ENCODE assay signal across 23 mouse cellular contexts in the genomic region with DNA sequence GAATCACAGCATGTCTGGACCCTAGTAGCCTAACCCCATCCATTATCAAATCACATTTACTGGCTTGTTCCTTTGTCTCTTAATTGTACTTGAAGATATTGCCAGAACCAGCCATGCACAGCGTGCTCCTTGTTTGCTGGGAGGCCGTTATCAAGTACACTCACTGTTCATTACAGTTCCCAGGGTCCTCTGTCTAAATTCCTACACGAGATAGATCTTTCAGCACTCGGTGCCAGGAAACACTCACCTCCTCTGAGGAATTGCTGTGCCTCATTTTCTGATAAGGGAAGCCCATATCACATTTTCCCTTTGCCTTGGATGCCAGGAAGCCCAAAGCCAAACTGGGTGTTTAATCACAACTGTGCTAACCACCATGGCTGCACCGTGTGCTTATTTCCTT.
DNase-seq lines count a peak whose midpoint lies in the region; ATAC-seq lines count a peak whose summit lies in the region.
"Had no signal": no experiment of that assay in that cellular context is flagged by ENCODE, and none has a peak within 500 bp of the region (broad histone marks: within the 10 kb centered on the region; RNA-seq: fewer than 3 reads in every experiment).

No protein-coding gene starts in this region.

- peaks cover 2% of the 10 kb centered on the region; the same call in 1 of the 2 replicates for H3K4me1 ChIP-seq in lung, embryonic 16.5 days (replicated peaks; ENCODE audit: control insufficient read depth, insufficient read depth, low read length)
- peaks cover 51% of the 10 kb centered on the region for H3K4me1 ChIP-seq in heart, embryonic 15.5 days (replicated peaks)
- H3K4me1 ChIP-seq: forebrain, embryonic 15.5 days had no signal

- H3K4me3 ChIP-seq in lung, embryonic 16.5 days (ENCODE audit: low read length) = no peak overlapping the region
- H3K4me3 ChIP-seq in heart, embryonic 15.5 days = no peak overlapping the region
- H3K4me3 ChIP-seq: embryonic facial prominence, embryonic 12.5 days; erythroblast, embryonic 14.5 days; forebrain, embryonic 15.5 days; myocyte; stomach, embryonic 15.5 days had no signal

- peak; percentile 94 for DNase-seq in heart, adult 11 months
- DNase-seq in heart, postnatal 25 days (ENCODE audit: low spot score) = no peak
- DNase-seq in lung, postnatal 4 days = no peak
- DNase-seq in right cerebral cortex, postnatal 10 days (ENCODE audit: low spot score in 2 of 2) = no peak
- DNase-seq: adrenal gland, adult 8-10 months; gastrocnemius, postnatal 25 days; kidney, adult 18-20 months; left cerebral cortex, postnatal 4 days; liver; midbrain, embryonic 14.5 days; right cerebral cortex, postnatal 14 days had no signal

- H3K27me3 ChIP-seq in lung, embryonic 16.5 days (ENCODE audit: control insufficient read depth, insufficient read depth, low read depth, low read length) = no peaks in the 10 kb centered on the region
- no peaks in the 10 kb centered on the region for H3K27me3 ChIP-seq in heart, embryonic 15.5 days
- H3K27me3 ChIP-seq: embryonic facial prominence, embryonic 12.5 days; forebrain, embryonic 15.5 days; Patski; stomach, embryonic 15.5 days had no signal

- intact Hi-C loops in heart, postnatal 25 days (cut with DNase I) = no loop called here

- H3K4me2 ChIP-seq in lung, embryonic 16.5 days (ENCODE audit: low read depth, low read length) = no peak overlapping the region
- H3K4me2 ChIP-seq in heart, embryonic 15.5 days = no peak overlapping the region
- H3K4me2 ChIP-seq: embryonic facial prominence, embryonic 12.5 days; forebrain, embryonic 15.5 days; stomach, embryonic 15.5 days had no signal

- H3K9me3 ChIP-seq in lung, embryonic 16.5 days (ENCODE audit: control insufficient read depth, low read length) = no peaks in the 10 kb centered on the region
- H3K9me3 ChIP-seq in heart, embryonic 15.5 days (replicated peaks) = no peaks in the 10 kb centered on the region
- H3K9me3 ChIP-seq: embryonic facial prominence, embryonic 12.5 days; forebrain, embryonic 15.5 days; stomach, embryonic 15.5 days had no signal

- 0 out of 2 replicates have a peak overlapping the region, but pooled peaks have one; percentile 5 for H3K27ac ChIP-seq in lung, embryonic 16.5 days (ENCODE audit: low read length)
- peak overlapping the region; percentile 81 for H3K27ac ChIP-seq in heart, embryonic 15.5 days
- H3K27ac ChIP-seq: embryonic facial prominence, embryonic 12.5 days; forebrain, embryonic 15.5 days; kidney, postnatal 0 days; stomach, embryonic 15.5 days had no signal

- no peak overlapping the region for H3K9ac ChIP-seq in lung, embryonic 16.5 days (ENCODE audit: low read length)
- H3K9ac ChIP-seq in heart, embryonic 15.5 days = no peak overlapping the region
- H3K9ac ChIP-seq: embryonic facial prominence, embryonic 12.5 days; forebrain, embryonic 15.5 days; stomach, embryonic 15.5 days had no signal

- H3K36me3 ChIP-seq in lung, embryonic 16.5 days (ENCODE audit: control insufficient read depth, insufficient read depth, low read length) = 0 out of 2 replicates have a peak, but pooled peaks cover 5% of the 10 kb centered on the region
- H3K36me3 ChIP-seq in heart, embryonic 15.5 days = peaks cover 72% of the 10 kb centered on the region
- H3K36me3 ChIP-seq: embryonic facial prominence, embryonic 12.5 days; forebrain, embryonic 15.5 days; stomach, embryonic 15.5 days had no signal

- no peak for ATAC-seq in lung, embryonic 16.5 days (ENCODE audit: low read depth)
- ATAC-seq in heart, embryonic 15.5 days (replicated peaks; ENCODE audit: insufficient number of reproducible peaks, insufficient read depth, low FRiP score, low read depth) = peak; percentile 81
- ATAC-seq in erythroid progenitor cell, adult 5-6 weeks (replicated peaks; ENCODE audit: low FRiP score, poor library complexity, severe bottlenecking) = no peak
- ATAC-seq: CD4-positive, CD25-positive, alpha-beta regulatory T cell, adult 4 months; forebrain, embryonic 15.5 days; hindbrain, embryonic 16.5 days; Patski had no signal

- 15% methylated on average over 5 of the region's 5 CpGs for WGBS in lung, embryonic 16.5 days
- 15% methylated on average over 5 of the region's 5 CpGs for WGBS in heart, embryonic 15.5 days
